Mouse (Mus musculus): Measurements from ENCODE around the gene Olfr1259. TPM values are rescaled to one million over a fixed set of nuclear protein-coding genes. Genes with fewer than 3 reads are reported as not detected.

Olfr1259 gene
- not detected in 2 replicates for polyA plus RNA-seq (2012)

DNA sequence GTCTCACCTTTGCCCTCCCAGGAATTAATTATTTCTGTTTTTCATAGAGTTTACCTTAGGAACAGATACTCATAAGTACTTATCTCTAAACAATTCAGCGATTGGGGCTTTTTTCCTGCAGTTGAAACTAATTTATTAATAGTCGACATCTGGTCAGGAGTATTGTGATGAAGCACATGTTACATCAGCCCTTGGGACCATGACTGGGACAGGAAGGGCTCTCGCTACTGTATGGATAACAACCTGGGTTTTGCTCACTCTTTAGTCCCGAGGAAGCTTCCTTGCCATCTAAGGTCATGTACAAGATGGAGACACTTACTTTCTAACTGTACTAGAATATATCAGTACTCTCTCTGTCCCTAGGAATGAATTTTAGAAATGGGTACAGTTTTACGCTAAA lies at the start of gene Olfr1259:
TSS of gene Olfr1259 (minus strand) at position 101 of the 400 bp plus-strand sequence.

GRCm38 (mm10) chr2:89990921-89991320 lies 42.5 kb upstream of the Olfr1259 start, which contains the start of gene Olfr1261:
Gene Olfr1261 (plus strand): TSS chr2:89991221.

DNA sequence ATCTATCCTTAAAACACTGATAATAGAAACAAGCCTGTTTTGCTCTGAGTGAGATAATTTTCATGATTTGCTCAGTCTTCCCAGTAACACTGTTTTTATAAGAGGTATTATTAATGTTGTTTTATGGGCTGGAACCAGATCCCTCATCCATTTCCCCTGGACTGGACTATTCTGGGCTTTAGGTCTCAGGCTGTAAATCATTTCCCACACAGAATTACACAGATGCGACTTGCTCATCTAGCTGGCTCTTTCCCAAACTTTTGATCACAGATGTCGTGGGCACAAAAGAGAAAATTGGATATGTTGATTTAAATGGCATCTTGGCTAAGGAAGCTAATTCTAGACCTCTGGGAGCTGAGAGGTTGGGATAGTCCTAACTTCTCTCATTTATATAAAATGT lies 25.7 kb upstream of the Olfr1259 start, which contains the start of gene Olfr1260:
TSS of gene Olfr1260 (plus strand) at position 157 of the 400 bp plus-strand sequence.

DNA sequence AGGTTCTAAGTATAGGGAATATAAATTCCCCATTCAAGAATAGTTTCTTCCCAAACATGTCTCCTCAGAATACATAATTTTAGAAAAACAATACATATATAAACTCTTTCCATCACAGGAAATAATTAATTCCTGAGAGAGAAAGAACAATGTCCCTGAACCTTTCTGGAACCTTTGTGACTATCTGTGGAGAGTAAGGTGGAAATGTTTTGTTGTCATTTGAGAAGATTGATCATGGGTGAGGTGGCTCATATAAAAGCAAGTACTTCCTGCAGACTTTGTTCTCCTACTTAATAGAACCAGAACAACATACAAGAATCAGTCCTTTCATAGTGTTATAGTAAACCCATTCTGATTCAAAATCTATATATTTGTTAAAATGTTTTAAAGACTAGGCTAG lies 21.5 kb downstream of the Olfr1259 start, which contains the start of gene Olfr1258:
TSS of gene Olfr1258 (plus strand) at position 301 of the 400 bp plus-strand sequence.

Other genes with a start within 250 kb of the Olfr1259 start
- gene Olfr1252, start 223.7 kb downstream of the Olfr1259 start, polyA plus RNA-seq (2012): not detected in 2 replicates
- not detected in 2 replicates for gene Olfr1253, start 191.6 kb downstream of the Olfr1259 start, polyA plus RNA-seq (2012)
- not detected in 2 replicates for gene Olfr1254, start 155.0 kb downstream of the Olfr1259 start, polyA plus RNA-seq (2012)
- gene Olfr1255, start 136.6 kb downstream of the Olfr1259 start, polyA plus RNA-seq (2012): not detected in 2 replicates
- gene Olfr1256, start 107.1 kb downstream of the Olfr1259 start, polyA plus RNA-seq (2012): not detected in 2 replicates
- not detected in 2 replicates for gene Olfr48, start 100.5 kb downstream of the Olfr1259 start, polyA plus RNA-seq (2012)
- gene Olfr1257, start 70.2 kb downstream of the Olfr1259 start, polyA plus RNA-seq (2012): not detected in 2 replicates
- gene Olfr1258, start 21.4 kb downstream of the Olfr1259 start, polyA plus RNA-seq (2012): 0.01 TPM in 1 of 2 replicates, not detected in the other
- not detected in 2 replicates for gene Olfr1260, start 25.7 kb upstream of the Olfr1259 start, polyA plus RNA-seq (2012)
- gene Olfr1261, start 42.6 kb upstream of the Olfr1259 start, polyA plus RNA-seq (2012): not detected in 2 replicates
- gene Olfr1262, start 51.5 kb upstream of the Olfr1259 start, polyA plus RNA-seq (2012): not detected in 2 replicates
- gene Olfr1263, start 63.5 kb upstream of the Olfr1259 start, polyA plus RNA-seq (2012): 0.03 TPM in 1 of 2 replicates, not detected in the other
- gene Olfr1264, start 76.9 kb upstream of the Olfr1259 start, polyA plus RNA-seq (2012): not detected in 2 replicates
- gene Olfr1265, start 86.7 kb upstream of the Olfr1259 start, polyA plus RNA-seq (2012): not detected in 2 replicates
- 0.08 TPM in 1 of 2 replicates, not detected in the other for gene Olfr140, start 114.9 kb upstream of the Olfr1259 start, polyA plus RNA-seq (2012)
- gene Olfr1269, start 172.7 kb upstream of the Olfr1259 start, polyA plus RNA-seq (2012): not detected in 2 replicates
- 0.02 TPM in 1 of 2 replicates, not detected in the other for gene Olfr32, start 193.6 kb upstream of the Olfr1259 start, polyA plus RNA-seq (2012)
- 0.02 TPM in 1 of 2 replicates, not detected in the other for gene Olfr1270, start 204.4 kb upstream of the Olfr1259 start, polyA plus RNA-seq (2012)

Data from megakaryocyte-erythroid progenitor cell, adult 5 weeks (primary cell).